Comparison of ENCODE assay signal across 25 mouse cellular contexts in genomic region chr1:80639553-80639952, GRCm38 (mm10).
"Had no signal": no experiment of that assay in that cellular context is flagged by ENCODE, and none has a peak within 500 bp of the region (broad histone marks: within the 10 kb centered on the region; RNA-seq: fewer than 3 reads in every experiment).

No protein-coding gene starts in this region.

- H3K9me3 ChIP-seq: heart, embryonic 12.5 days; hindbrain, embryonic 10.5 days; hindbrain, embryonic 12.5 days; intestine, embryonic 15.5 days; limb, embryonic 10.5 days; limb, embryonic 12.5 days; liver, embryonic 13.5 days had no signal

- H3K27ac ChIP-seq: gastrocnemius, adult 2 months; heart, adult 2 months; hindbrain, embryonic 10.5 days; hindbrain, embryonic 12.5 days; hindbrain, embryonic 14.5 days; intestine, embryonic 15.5 days; layer of hippocampus, adult 2 months; limb, embryonic 10.5 days; limb, embryonic 12.5 days; liver, embryonic 13.5 days had no signal

- H3K4me3 ChIP-seq: gastrocnemius, adult 2 months; heart, adult 2 months; heart, embryonic 12.5 days; hindbrain, embryonic 10.5 days; hindbrain, embryonic 12.5 days; intestine, embryonic 15.5 days; layer of hippocampus, adult 2 months; limb, embryonic 10.5 days; limb, embryonic 12.5 days; liver, embryonic 13.5 days had no signal

- H3K27me3 ChIP-seq: heart, embryonic 12.5 days; hindbrain, embryonic 12.5 days; intestine, embryonic 15.5 days; limb, embryonic 12.5 days; liver, embryonic 13.5 days had no signal

- H3K4me2 ChIP-seq: heart, embryonic 12.5 days; hindbrain, embryonic 12.5 days; hindbrain, embryonic 14.5 days; intestine, embryonic 15.5 days; limb, embryonic 12.5 days; liver, embryonic 11.5 days; liver, embryonic 13.5 days had no signal

- H3K9ac ChIP-seq: heart, embryonic 12.5 days; hindbrain, embryonic 12.5 days; hindbrain, embryonic 14.5 days; intestine, embryonic 15.5 days; limb, embryonic 12.5 days; liver, embryonic 13.5 days had no signal

- DNase-seq: gastrocnemius, adult 2 months; gastrocnemius, postnatal 10 days; gastrocnemius, postnatal 25 days; heart, adult 2 months; heart, postnatal 10 days; heart, postnatal 4 days; kidney, adult 18-20 months; kidney, adult 8-10 months; kidney, postnatal 10 days; kidney, postnatal 25 days; kidney, postnatal 4 days; liver; liver, embryonic 13.5 days had no signal

- ATAC-seq: hindbrain, embryonic 16.5 days; inflammation-experienced regulatory T-cells, adult 6 months; intestine, embryonic 15.5 days; intestine, postnatal 0 days had no signal

- H3K4me1 ChIP-seq: heart, embryonic 12.5 days; hindbrain, embryonic 10.5 days; hindbrain, embryonic 12.5 days; intestine, embryonic 15.5 days; limb, embryonic 10.5 days; liver, embryonic 13.5 days had no signal

- H3K36me3 ChIP-seq: heart, embryonic 12.5 days; hindbrain, embryonic 10.5 days; hindbrain, embryonic 12.5 days; intestine, embryonic 15.5 days; limb, embryonic 10.5 days; limb, embryonic 12.5 days; liver, embryonic 13.5 days had no signal
